Mouse (Mus musculus) brain, embryonic 14.5 days (tissue): ENCODE data around the gene Trim71.

Source experiments
- CTCF ChIP-seq: fragments of 200-500 bp; IDR thresholded peaks from 2 replicates; pipeline ENCODE4 v1.5.1; 2012; ENCODE audit warnings: inconsistent platforms, mild to moderate bottlenecking, moderate library complexity, borderline replicate concordance; ENCODE audit not compliant: insufficient read depth, insufficient read length; ENCODE audit errors: extremely low read depth
- POLR2A ChIP-seq: fragments of 200-500 bp; IDR thresholded peaks from 2 replicates; pipeline ENCODE4 v1.6.1; 2012; ENCODE audit warnings: mild to moderate bottlenecking, inconsistent platforms, borderline replicate concordance; ENCODE audit not compliant: poor library complexity, insufficient read depth, insufficient read length, severe bottlenecking; ENCODE audit errors: extremely low read depth

GRCm38 (mm10) chr9:114562919-114563751, 1.0 kb downstream of the Trim71 start:
- TF ChIP-seq CTCF (no peak), POLR2A (0 out of 2 replicates have a peak, but pooled peaks have one; percentile 20)
